Mouse (Mus musculus): Measurements from ENCODE around the gene Arhgap32. TPM values are rescaled to one million over a fixed set of nuclear protein-coding genes. Genes with fewer than 3 reads are reported as not detected.

Arhgap32 gene
- polyA plus RNA-seq, 1 experiment from 2014 or later, result 5.9 TPM

DNA sequence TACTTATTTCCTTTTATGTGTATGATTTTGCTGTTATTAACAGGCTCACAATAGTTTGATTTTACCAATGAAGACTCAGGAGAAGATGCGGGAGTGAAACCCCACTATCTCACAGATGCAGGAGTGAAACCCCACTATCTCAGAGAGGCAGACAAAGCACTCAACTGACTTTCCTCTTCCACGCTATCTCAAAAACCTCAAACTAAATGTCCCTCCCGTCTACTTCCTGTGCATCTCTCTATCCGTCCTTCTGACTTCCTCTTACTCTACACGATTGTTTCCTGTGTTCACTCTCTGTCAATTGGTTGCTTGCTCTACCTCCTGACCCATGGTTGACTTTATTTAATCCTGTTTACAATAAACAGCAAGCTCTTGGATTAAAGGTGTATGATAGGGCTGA lies 164.5 kb downstream of the Arhgap32 start:
- Histone ChIP-seq H3K4me3 (no peak overlapping the region), H3K9me3 (no peaks in the 10 kb centered on the region), H3K27ac (no peak overlapping the region), H3K36me3 (no peaks in the 10 kb centered on the region), H3K9ac (no peak overlapping the region), H3K27me3 (no peaks in the 10 kb centered on the region), H3K4me1 (no peaks in the 10 kb centered on the region), H3K4me2 (no peak overlapping the region)
- WGBS, result 69% methylated on average over 5 of the region's 5 CpGs
- no peak for ATAC-seq (ENCODE audit: borderline replicate concordance, extremely low read depth, low FRiP score, low TSS enrichment)

DNA sequence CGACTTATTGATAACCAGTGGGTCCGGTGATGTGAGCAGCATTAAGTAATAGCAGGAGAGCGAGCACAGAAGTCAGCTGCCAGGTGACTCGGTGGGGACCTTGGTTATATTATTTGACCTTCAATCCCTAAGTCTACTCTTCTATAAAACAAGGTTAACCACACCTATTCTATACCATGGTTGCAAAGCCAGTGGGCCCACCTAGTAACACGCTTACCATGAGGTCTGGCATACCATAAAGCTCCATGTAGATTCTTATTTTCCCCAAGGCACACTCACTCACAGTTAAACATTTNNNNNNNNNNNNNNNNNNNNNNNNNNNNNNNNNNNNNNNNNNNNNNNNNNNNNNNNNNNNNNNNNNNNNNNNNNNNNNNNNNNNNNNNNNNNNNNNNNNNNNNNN lies 167.7 kb downstream of the Arhgap32 start:
- ATAC-seq (ENCODE audit: borderline replicate concordance, extremely low read depth, low FRiP score, low TSS enrichment), result no peak
- H3K27ac ChIP-seq, result no peak overlapping the region

DNA sequence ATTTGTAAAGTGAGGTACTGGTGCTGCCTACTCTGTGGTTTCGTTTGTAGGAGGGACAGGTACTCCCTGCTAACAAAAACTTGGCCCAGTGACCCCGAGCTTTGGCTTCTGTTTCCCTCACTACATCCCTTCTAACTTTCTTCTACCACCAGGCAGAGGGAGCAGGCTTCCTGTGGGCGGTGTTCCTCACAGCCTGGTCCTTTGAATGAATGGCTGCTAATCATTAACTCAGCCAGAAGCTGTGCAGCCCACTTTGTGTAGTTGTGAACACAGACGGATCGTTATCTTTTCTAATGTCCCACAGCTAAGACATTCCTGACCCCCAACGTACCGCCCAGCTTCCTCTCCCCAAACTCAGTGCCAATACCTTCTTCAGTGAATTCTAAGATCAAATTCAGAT lies 175.7 kb downstream of the Arhgap32 start:
- H3K9me3 ChIP-seq, result no peaks in the 10 kb centered on the region
- no peak for ATAC-seq (ENCODE audit: borderline replicate concordance, extremely low read depth, low FRiP score, low TSS enrichment)
- WGBS, result 36% methylated on average over 7 of the region's 7 CpGs

More for the DNA sequence above, 167.7 kb downstream of the Arhgap32 start:
- no peak overlapping the region for H3K4me3 ChIP-seq
- H3K27me3 ChIP-seq, result no peaks in the 10 kb centered on the region
- H3K36me3 ChIP-seq, result no peaks in the 10 kb centered on the region
- 71% methylated on average over 5 of the region's 5 CpGs for WGBS
- no peak overlapping the region for H3K9ac ChIP-seq
- H3K4me1 ChIP-seq, result no peaks in the 10 kb centered on the region
- H3K4me2 ChIP-seq, result no peak overlapping the region
- H3K9me3 ChIP-seq, result no peaks in the 10 kb centered on the region

DNA sequence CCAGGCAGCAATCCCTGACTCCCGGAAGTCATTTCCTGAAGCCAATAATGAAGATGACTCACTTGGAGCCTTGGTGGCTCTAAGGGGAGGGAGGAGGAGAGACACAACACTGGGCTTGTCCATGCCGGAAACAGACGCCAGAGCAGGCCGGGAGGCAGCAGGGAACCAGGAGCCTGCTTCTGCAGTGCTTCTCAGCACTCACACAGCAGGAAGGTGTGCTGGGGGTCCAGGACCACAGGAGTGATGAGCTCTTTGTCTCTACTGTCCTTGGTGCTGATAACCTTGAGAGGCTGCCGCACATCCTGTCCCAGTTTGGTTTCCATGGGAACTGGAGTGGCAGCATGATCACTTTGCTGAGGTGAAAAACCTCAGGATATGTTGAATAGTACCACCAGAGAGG lies 176.8 kb downstream of the Arhgap32 start:
- no peak for ATAC-seq (ENCODE audit: borderline replicate concordance, extremely low read depth, low FRiP score, low TSS enrichment)

More for the DNA sequence above, 175.7 kb downstream of the Arhgap32 start:
- Histone ChIP-seq H3K36me3 (no peaks in the 10 kb centered on the region), H3K4me2 (no peak overlapping the region), H3K9ac (no peak overlapping the region), H3K27me3 (no peaks in the 10 kb centered on the region), H3K27ac (no peak overlapping the region), H3K4me1 (peaks cover 16% of the 10 kb centered on the region), H3K4me3 (no peak overlapping the region)

DNA sequence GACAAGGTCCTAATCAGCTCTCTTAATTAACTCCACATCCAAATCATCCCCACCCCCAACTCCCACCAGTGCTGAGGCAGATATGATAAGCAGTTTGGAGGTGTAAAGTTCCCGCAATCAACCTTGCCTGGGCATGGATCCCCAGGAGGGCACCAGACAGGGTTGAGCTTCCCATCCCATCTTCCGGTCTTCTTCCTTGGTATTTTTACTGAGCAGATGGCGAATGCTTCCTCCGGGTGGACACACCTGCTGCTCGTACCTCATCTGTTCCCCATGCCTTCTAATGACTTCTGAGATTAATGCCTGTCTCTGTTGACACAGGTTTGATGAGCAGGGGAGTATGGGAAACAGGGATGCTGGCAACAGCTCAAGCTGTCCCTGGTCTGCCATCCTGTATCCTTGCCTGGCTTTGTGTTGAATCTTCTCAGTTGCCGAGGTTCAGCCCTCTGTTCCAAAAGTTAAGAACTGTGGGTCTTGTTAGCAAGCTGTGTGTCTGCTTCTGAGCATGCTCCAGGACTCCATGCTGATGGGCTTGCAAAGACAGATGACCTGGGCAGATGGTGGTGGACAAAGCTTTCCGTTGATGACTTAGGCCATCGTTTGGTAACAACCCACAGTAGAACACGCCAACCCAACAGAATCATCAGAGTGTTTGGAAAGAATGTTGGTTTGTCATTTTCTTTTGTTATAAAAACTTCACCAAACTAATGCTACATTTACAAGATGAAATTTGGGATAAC lies 179.3 kb downstream of the Arhgap32 start:
- no peak overlapping the region for H3K9ac ChIP-seq
- no peak for ATAC-seq (ENCODE audit: borderline replicate concordance, extremely low read depth, low FRiP score, low TSS enrichment)

More for the DNA sequence above, 176.8 kb downstream of the Arhgap32 start:
- Histone ChIP-seq H3K27me3 (no peaks in the 10 kb centered on the region), H3K9ac (no peak overlapping the region), H3K36me3 (no peaks in the 10 kb centered on the region), H3K4me1 (peaks cover 16% of the 10 kb centered on the region), H3K9me3 (no peaks in the 10 kb centered on the region), H3K27ac (no peak overlapping the region), H3K4me2 (no peak overlapping the region), H3K4me3 (no peak overlapping the region)
- 16% methylated on average over 5 of the region's 5 CpGs for WGBS

DNA sequence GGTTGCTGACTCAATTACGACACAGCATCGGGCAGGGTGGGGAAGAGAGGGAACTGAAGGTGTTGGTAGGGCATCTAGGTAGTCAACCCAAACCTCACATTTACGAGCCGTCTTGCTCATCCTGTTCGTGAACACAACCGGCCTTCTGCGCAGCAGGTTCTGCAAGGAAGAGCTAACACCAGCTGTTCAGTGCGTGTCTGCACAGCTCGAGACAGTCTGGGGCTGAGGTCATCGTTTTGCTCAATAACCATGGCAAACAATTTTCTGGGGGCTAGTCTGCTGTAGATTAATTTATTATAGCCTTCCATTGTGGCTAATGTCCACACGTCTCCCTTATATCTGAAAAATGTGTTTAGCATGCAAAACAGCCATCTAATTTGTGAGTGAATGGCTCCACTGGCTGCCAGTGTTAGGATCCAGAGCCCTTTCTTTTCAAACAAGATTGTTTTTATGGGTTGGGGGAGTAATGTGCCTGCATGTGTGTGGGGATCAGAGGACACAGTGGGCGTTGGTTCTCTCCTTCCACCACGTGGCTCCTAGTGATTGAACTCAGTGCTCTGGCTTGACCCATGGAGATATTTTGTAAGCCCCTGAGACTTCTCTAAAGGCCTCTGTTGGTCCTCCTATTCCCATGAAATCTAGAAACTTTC lies 186.7 kb downstream of the Arhgap32 start:
- no peak for ATAC-seq (ENCODE audit: borderline replicate concordance, extremely low read depth, low FRiP score, low TSS enrichment)

More for the DNA sequence above, 179.3 kb downstream of the Arhgap32 start:
- Histone ChIP-seq H3K27me3 (no peaks in the 10 kb centered on the region), H3K4me3 (no peak overlapping the region), H3K4me2 (no peak overlapping the region), H3K9me3 (no peaks in the 10 kb centered on the region), H3K27ac (no peak overlapping the region), H3K36me3 (no peaks in the 10 kb centered on the region), H3K4me1 (peaks cover 16% of the 10 kb centered on the region)
- 89% methylated on average over 9 of the region's 9 CpGs for WGBS

DNA sequence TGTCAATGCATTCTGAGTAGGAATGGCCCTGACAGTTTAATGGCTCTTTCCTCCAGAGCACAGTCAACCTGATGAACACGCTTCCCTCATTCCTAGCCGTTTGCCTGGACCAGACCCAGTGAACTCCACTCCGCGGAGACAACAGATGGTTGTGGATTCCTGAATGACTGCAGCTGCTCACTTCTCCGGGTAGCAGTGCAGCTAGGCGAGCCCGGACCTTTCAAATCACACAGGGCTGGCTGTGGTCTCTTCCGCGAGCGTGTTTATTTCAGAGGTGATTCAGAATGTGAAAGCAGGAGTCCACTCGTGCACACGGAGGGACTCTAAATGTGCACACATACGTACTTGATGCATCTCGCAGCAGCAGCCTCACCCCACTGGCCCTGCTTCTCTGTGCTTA lies 195.8 kb downstream of the Arhgap32 start:
- Histone ChIP-seq H3K36me3 (no peaks in the 10 kb centered on the region), H3K9me3 (no peaks in the 10 kb centered on the region), H3K27ac (no peak overlapping the region), H3K4me2 (peak overlapping the region; percentile 31; the same call in 1 of the 2 replicates), H3K4me3 (no peak overlapping the region), H3K9ac (no peak overlapping the region), H3K4me1 (peaks cover 17% of the 10 kb centered on the region), H3K27me3 (no peaks in the 10 kb centered on the region)
- no peak; the same call in 1 of the 2 replicates for ATAC-seq (ENCODE audit: borderline replicate concordance, extremely low read depth, low FRiP score, low TSS enrichment)
- WGBS, result 36% methylated on average over 14 of the region's 14 CpGs

More for the DNA sequence above, 186.7 kb downstream of the Arhgap32 start:
- H3K27ac ChIP-seq, result no peak overlapping the region
- H3K4me1 ChIP-seq, result no peaks in the 10 kb centered on the region
- H3K36me3 ChIP-seq, result no peaks in the 10 kb centered on the region
- H3K4me2 ChIP-seq, result no peak overlapping the region
- 76% methylated on average over 13 of the region's 13 CpGs for WGBS
- H3K27me3 ChIP-seq, result no peaks in the 10 kb centered on the region
- H3K9me3 ChIP-seq, result no peaks in the 10 kb centered on the region
- H3K9ac ChIP-seq, result no peak overlapping the region
- no peak overlapping the region for H3K4me3 ChIP-seq

DNA sequence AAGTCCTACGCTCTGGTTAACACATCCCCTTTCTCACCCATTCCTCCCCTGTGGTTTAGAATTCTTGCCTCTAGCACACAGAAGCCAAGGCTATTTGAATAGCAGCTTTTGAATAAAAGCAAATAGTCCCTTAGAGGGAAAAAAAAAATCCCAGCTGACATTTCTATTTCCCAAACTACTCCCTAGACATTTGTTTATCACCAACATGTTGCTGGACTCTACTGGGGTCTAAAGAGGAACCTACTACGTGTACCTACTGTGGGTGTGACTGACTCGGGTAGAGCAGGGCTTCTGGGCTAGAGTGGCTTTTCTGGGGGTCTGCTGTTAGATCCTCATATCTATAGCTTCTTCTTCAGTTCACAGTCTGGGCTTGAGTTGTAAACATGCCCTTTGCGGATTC lies 196.3 kb downstream of the Arhgap32 start:
- ATAC-seq (ENCODE audit: borderline replicate concordance, extremely low read depth, low FRiP score, low TSS enrichment), result no peak
- H3K27me3 ChIP-seq, result no peaks in the 10 kb centered on the region
- peak overlapping the region; percentile 31; the same call in 1 of the 2 replicates for H3K4me2 ChIP-seq
- no peaks in the 10 kb centered on the region for H3K36me3 ChIP-seq
- no peaks in the 10 kb centered on the region for H3K9me3 ChIP-seq
- WGBS, result 45% methylated on average over 4 of the region's 4 CpGs
- no peak overlapping the region for H3K27ac ChIP-seq
- no peak overlapping the region for H3K9ac ChIP-seq
- H3K4me1 ChIP-seq, result peaks cover 17% of the 10 kb centered on the region
- H3K4me3 ChIP-seq, result no peak overlapping the region

DNA sequence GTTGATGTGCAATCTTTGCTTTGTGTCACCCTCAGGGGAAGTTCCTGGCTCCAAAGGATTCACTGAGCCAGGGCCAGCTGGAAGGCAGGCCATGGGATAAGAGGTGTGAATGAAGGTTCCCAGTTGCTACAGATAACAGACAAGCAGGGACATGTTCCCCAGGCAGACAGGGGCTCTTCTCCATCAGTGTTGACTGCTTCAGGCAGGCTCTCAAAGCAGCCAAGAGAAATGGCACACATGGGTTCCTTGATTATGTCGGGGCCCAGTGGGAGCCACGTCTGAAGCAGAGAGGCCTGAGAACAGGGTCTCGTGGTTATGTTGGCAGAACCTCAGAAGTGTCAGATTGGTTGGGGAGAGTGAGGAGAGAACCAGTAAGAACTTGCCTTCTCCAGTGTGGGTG lies 198.1 kb downstream of the Arhgap32 start:
- no peaks in the 10 kb centered on the region for H3K36me3 ChIP-seq
- H3K9ac ChIP-seq, result no peak overlapping the region
- H3K9me3 ChIP-seq, result no peaks in the 10 kb centered on the region
- ATAC-seq (ENCODE audit: borderline replicate concordance, extremely low read depth, low FRiP score, low TSS enrichment), result peak; percentile 93
- H3K4me1 ChIP-seq, result peaks cover 17% of the 10 kb centered on the region
- H3K4me2 ChIP-seq, result no peak overlapping the region
- H3K4me3 ChIP-seq, result no peak overlapping the region
- peak overlapping the region; percentile 46 for H3K27ac ChIP-seq
- WGBS, result 38% methylated on average over 3 of the region's 3 CpGs
- no peaks in the 10 kb centered on the region for H3K27me3 ChIP-seq

DNA sequence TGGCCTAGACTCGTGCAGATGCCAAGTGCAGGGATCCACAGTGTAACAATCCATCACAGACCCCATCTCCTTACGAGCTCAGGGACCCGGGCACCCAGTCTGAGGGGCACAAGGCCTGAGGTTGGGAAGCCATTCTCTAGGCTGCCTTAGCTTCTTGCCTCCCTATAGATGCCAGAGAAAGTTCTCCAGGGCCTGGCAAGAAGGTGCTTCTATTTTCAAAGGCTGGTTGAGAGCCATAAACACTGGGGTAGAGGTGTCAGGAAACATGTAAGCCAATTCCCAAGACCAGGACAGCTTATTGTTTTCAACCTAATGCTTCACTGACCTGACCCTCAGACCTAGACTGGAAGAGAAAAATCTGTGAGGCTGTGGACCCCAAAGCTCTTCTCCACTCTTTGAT lies 200.1 kb downstream of the Arhgap32 start:
- H3K36me3 ChIP-seq, result no peaks in the 10 kb centered on the region
- ATAC-seq (ENCODE audit: borderline replicate concordance, extremely low read depth, low FRiP score, low TSS enrichment), result no peak
- no peak overlapping the region for H3K4me3 ChIP-seq
- WGBS, result 83% methylated on average over 3 of the region's 3 CpGs
- H3K9me3 ChIP-seq, result no peaks in the 10 kb centered on the region
- H3K4me1 ChIP-seq, result peaks cover 24% of the 10 kb centered on the region
- no peak overlapping the region for H3K27ac ChIP-seq
- H3K27me3 ChIP-seq, result no peaks in the 10 kb centered on the region
- H3K9ac ChIP-seq, result no peak overlapping the region
- H3K4me2 ChIP-seq, result no peak overlapping the region

Measured in lung, embryonic 15.5 days (tissue).